Mouse (Mus musculus) cerebellum, postnatal 10 days (tissue): ENCODE data around the gene Cma1.
"Not testable (repeated sequence)": the region's sequence is repeated elsewhere in the genome, so short reads cannot be mapped to it uniquely, and the experiment has no call there.

Experiments
- DNase-seq, 2 experiments: peaks; one replicate each; pipeline ENCODE4 v3.0.0; 2021; ENCODE audit warnings: mixed read lengths in 2 of 2

Cma1 gene

DNA sequence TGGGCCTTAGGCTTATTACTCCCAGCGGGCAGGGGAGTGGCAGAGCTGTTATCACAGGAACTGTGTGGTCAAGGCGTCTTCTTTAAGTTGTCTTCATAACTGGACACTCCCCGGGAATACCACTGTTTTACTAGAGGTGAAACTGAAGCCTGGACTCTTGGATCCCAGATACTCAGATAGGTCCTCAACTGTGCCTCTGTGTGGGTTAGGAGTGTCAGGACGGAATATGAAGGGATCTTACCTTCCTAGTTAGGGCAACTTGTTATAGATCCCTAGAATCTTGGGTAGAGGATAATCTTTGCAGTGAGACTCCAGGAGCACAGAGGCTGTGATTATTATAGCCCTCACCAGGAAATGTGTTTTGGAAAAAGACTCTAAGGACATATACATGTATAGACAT, at the start of gene Cma1:
Cma1 (minus strand) TSS at position 101 of the 400 bp plus-strand sequence.
- no peak for DNase-seq

- not testable (repeated sequence) for DNase-seq
These were observed 43.0 kb upstream of the Cma1 start for GRCm38 (mm10) chr14:55987464-55987863.

DNA sequence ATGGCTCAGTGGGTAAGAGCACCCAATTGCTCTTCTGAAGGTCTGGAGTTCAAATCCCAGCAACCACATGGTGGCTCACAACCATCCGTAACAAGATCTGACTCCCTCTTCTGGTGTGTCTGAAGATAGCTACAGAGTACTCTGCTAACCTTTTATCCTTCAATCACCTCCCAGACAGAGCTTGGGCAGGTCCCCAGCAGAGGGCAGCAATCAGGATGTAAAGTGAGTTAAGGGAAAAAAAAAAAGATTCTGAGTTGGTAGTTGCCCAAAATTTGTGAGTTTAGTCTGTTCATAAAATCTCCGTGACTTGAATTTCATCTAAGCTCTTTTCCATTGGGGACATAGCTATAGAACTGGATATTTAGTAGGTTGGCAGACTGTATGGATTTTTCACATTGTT, 19.4 kb upstream of the Cma1 start:
- DNase-seq: peak; percentile 39 to 42

DNA sequence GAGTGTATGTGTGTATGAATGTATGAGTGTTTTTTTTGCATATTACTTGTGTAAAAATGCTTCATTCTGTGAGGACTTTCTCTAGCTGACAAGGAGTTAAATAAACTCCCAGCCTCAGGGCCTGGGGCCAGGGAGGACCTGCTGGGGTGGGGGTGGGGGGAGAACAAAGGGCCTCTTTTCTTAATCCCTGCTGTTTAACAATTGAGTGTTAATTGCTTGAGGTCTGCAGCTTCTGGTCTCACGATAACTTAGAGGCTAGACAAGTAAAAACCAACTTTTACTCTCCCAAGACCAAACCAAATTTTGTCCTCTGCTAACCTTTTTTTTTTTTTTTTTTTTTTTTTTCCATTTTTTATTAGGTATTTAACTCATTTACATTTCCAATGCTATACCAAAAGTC, 18.8 kb upstream of the Cma1 start:
- no peak for DNase-seq

- DNase-seq: no peak
These were observed 6.0 kb upstream of the Cma1 start, which contains the start of gene Cma2 for GRCm38 (mm10) chr14:55950346-55951030. Gene Cma2, plus strand, starts transcription at chr14:55950980.

GRCm38 (mm10) chr14:55946269-55946969, 1.9 kb upstream of the Cma1 start:
- DNase-seq: no peak

DNA sequence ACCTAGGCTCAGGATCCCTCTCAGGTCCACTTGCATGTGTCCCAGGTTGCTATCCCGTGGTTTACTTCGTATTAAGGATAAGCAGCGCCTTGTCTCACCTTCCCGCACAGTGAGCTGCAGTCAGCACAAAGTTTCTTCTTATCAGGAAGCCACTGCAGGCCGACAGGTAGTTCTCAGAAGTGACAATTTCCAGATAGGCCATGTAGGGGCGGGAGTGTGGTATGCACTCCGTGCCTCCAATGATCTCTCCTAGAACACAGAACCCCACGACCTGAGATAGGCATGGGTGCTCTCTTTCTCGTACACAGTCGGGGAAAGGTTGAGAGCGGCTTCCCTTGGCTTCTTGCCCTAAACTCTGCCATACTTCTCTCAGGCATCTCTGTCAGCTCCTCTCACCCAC, 874 bp downstream of the Cma1 start:
- no peak for DNase-seq

DNA sequence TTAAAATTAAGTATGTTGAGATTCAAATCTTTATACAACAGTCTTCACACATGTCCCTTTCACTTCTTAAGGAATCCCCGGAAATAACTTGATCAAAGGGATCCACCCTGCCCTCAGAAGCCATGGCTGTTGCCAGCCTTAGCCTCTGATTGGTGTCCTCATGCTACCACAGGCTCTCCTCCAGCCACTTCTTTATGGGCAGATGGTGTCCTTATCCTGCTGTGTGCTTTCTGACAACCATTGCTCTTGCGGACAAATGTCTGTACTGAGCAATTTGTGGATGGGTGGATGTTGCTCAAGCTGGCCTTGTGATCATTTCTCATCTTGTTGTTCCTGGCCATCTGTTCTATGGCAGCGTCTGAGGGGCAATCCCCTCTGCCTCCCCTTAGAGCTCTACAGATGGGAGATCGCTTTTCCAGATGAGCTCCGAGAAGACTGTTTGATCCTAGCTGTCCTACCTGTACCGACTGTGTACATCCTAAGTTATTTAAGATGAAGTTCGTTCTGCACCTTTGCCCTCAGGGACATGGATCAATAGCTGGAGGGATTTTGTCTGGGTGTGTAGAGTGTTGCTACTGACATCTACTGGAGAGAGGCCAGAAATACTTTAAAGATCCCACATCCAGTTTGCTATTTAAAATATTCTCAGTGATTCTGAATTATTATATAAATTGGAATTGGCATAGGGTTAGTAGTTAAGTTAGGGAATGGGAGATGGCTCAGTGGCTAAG, 4.2 kb downstream of the Cma1 start:
- DNase-seq: peak; percentile 27 to 48

DNA sequence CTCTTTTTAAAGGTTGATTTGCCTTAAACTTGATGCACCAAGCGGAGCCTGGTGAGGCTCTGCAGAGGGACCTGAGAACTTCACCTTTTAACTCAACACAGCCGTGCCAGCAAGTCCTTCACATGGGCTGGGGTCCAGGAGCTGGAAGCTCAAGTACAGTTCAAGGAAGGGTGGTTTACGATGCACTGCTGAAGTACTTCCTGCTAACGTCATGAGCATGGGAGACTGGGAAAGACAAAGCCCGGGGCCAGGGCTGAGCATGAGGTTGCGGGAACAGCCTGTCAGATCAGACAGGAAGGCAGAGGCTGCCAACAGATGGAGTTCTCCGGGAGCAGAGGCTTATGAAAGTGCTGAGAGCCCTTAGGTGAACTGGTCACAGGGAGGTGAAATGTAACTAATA, 10.9 kb downstream of the Cma1 start:
- peak; percentile 49 to 54 for DNase-seq

- no peak for DNase-seq
These were observed 15.0 kb downstream of the Cma1 start for GRCm38 (mm10) chr14:55929263-55929997.

- DNase-seq: no peak
These were observed 17.6 kb downstream of the Cma1 start for GRCm38 (mm10) chr14:55926847-55927246.

GRCm38 (mm10) chr14:55922475-55923232, 21.8 kb downstream of the Cma1 start:
- DNase-seq: no peak

- DNase-seq: peak; percentile 90 to 95
These were observed 26.0 kb downstream of the Cma1 start for GRCm38 (mm10) chr14:55918240-55919082.

DNA sequence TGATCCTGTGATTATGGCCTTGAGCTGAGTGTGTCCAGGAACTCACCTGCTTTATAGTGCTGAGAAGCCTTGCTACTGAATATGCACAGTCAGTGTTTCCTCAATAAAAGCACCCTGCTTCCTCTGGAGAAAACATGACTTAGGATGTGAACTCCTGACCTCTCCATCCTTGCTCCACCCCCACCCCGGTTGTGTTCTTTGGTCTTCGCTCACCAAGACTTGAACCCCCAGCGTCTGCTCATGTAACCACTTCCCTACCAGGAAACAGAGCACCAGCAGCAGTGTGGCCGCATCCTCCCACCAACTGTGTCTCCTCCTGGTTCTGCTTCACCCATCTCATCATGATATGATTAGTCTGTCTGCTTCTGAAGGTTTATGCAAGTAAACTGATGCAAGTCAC, 31.1 kb downstream of the Cma1 start:
- no peak for DNase-seq

GRCm38 (mm10) chr14:55905518-55905917, 39.0 kb downstream of the Cma1 start:
- peak in 1 of 2 experiments; percentile 36 for DNase-seq

DNA sequence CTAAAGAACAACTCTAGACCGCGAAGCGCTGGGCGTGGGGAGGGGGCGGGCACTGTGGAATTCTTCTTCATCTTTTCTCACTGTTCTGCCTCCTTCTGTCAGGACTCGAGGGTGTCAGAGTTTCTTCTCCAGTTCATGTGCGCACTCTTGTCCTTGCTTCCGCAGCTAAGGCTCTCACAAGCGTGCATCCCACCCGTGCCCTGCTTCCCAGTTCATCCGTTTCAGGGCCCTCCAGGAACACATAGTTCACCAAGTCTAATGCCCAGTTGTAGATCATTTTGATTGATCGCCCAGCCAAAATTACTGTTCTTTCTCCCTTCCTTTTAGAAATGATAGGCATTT, 44.1 kb downstream of the Cma1 start:
- no peak for DNase-seq

DNA sequence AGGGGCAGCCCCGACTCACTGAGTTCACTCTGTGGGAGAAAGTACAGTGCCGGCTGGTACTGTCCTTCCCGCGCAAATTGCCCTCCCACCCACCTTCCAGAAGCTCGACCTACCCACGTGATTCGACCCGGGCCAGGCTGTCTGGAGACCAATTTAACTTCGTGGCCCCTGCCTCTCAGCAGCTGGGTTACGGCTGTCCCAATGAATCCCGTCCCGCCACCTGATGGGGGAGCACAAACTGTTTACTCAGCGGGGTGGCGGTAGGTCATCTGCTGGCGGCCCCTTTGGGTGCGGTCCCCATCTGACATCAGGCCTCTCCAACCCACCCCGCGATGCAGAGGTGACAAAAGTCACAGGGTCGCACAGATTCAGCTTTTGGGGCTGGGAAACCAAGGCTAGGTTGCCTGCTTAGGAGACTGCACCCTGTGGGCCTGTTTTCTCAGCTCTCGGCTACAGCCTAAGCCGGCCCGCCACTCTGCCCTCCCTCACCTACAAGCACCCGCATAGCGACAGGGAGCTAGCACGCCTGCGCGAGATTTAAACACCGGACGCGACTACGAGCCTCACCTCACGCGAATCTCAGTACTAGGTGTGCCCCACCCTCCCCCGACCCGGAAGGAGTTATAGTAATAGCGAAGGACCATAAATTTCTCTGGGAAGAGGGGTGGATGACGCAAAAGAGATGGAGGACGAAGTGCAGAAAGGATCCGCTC, 44.6 kb downstream of the Cma1 start, which contains the start of gene Sdr39u1:
Sdr39u1 (minus strand) TSS at position 593 of the 713 bp plus-strand sequence.
- peak; percentile 93 to 95 for DNase-seq

DNA sequence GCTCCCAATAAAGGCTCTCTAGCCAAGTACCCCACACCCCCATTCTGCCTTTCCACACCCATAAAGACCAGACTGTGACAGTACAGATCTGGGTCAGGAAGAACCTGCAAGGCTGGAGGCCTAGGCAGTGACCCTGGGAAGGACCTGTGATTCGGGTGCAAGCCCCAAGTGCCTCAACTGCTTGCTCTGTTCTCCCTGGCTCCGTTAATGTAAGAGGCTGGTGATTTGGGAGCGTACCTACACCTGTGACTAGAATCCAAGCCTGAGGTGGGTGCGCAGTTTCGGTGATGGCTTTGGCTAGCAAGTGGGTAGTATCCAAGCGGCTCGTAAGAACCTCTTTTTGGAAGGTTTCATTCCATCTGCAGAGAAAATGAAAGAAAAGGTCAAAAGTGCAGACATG, 45.5 kb downstream of the Cma1 start:
- peak in 1 of 2 experiments; percentile 24 for DNase-seq

- peak in 1 of 2 experiments; percentile 29 for DNase-seq
These were observed 46.8 kb downstream of the Cma1 start for GRCm38 (mm10) chr14:55897671-55898070.
